Mouse (Mus musculus): ENCODE results near the gene Gm10181. TPM values are rescaled to one million over a fixed set of nuclear protein-coding genes. Genes with fewer than 3 reads are reported as not detected.

Gm10181 gene
- polyA plus RNA-seq, 1 experiment from 2014 or later, result not detected

- WGBS, result 63% methylated on average over 2 of the region's 2 CpGs
- Histone ChIP-seq H3K27ac (replicated peaks; ENCODE audit: low read depth, low read length) (no peak overlapping the region), H3K4me3 (ENCODE audit: low read depth, low read length) (no peak overlapping the region), H3K9ac (replicated peaks; ENCODE audit: low read length) (no peak overlapping the region), H3K36me3 (replicated peaks; ENCODE audit: control insufficient read depth, insufficient read depth, low read depth, low read length) (no peaks in the 10 kb centered on the region), H3K4me2 (ENCODE audit: low read depth, low read length) (no peak overlapping the region), H3K4me1 (ENCODE audit: control insufficient read depth, insufficient read depth, low read length) (no peaks in the 10 kb centered on the region), H3K27me3 (ENCODE audit: control insufficient read depth, insufficient read depth, low read length) (no peaks in the 10 kb centered on the region), H3K9me3 (replicated peaks; ENCODE audit: control insufficient read depth, low read length) (no peaks in the 10 kb centered on the region)
- no peak for DNase-seq (ENCODE audit: low spot score)
- no peak for ATAC-seq (replicated peaks; ENCODE audit: insufficient number of reproducible peaks, low FRiP score, low TSS enrichment, low read depth)
Observed at GRCm38 (mm10) chr9:25124048-25124447, 34.8 kb downstream of the Gm10181 start.

GRCm38 (mm10) chr9:25132253-25132652 is 43.0 kb downstream of the Gm10181 start:
- no peaks in the 10 kb centered on the region for H3K4me1 ChIP-seq (ENCODE audit: control insufficient read depth, insufficient read depth, low read length)
- no peak overlapping the region for H3K4me3 ChIP-seq (ENCODE audit: low read depth, low read length)
- DNase-seq (ENCODE audit: low spot score), result no peak
- H3K36me3 ChIP-seq (replicated peaks; ENCODE audit: control insufficient read depth, insufficient read depth, low read depth, low read length), result no peaks in the 10 kb centered on the region
- H3K27me3 ChIP-seq (ENCODE audit: control insufficient read depth, insufficient read depth, low read length), result no peaks in the 10 kb centered on the region
- no peak overlapping the region for H3K27ac ChIP-seq (replicated peaks; ENCODE audit: low read depth, low read length)
- ATAC-seq (replicated peaks; ENCODE audit: insufficient number of reproducible peaks, low FRiP score, low TSS enrichment, low read depth), result no peak
- H3K9me3 ChIP-seq (replicated peaks; ENCODE audit: control insufficient read depth, low read length), result no peaks in the 10 kb centered on the region
- no peak overlapping the region for H3K4me2 ChIP-seq (ENCODE audit: low read depth, low read length)
- H3K9ac ChIP-seq (replicated peaks; ENCODE audit: low read length), result no peak overlapping the region

GRCm38 (mm10) chr9:25132920-25133319 is 43.7 kb downstream of the Gm10181 start:
- 85% methylated on average over 4 of the region's 4 CpGs for WGBS
- Histone ChIP-seq H3K27ac (replicated peaks; ENCODE audit: low read depth, low read length) (no peak overlapping the region), H3K36me3 (replicated peaks; ENCODE audit: control insufficient read depth, insufficient read depth, low read depth, low read length) (no peaks in the 10 kb centered on the region), H3K27me3 (ENCODE audit: control insufficient read depth, insufficient read depth, low read length) (no peaks in the 10 kb centered on the region), H3K9ac (replicated peaks; ENCODE audit: low read length) (no peak overlapping the region), H3K4me1 (ENCODE audit: control insufficient read depth, insufficient read depth, low read length) (no peaks in the 10 kb centered on the region), H3K4me2 (ENCODE audit: low read depth, low read length) (no peak overlapping the region), H3K9me3 (replicated peaks; ENCODE audit: control insufficient read depth, low read length) (no peaks in the 10 kb centered on the region), H3K4me3 (ENCODE audit: low read depth, low read length) (no peak overlapping the region)
- ATAC-seq (replicated peaks; ENCODE audit: insufficient number of reproducible peaks, low FRiP score, low TSS enrichment, low read depth) (no peak), DNase-seq (ENCODE audit: low spot score) (no peak)

- H3K36me3 ChIP-seq (replicated peaks; ENCODE audit: control insufficient read depth, insufficient read depth, low read depth, low read length), result no peaks in the 10 kb centered on the region
- no peak overlapping the region for H3K4me2 ChIP-seq (ENCODE audit: low read depth, low read length)
- H3K27ac ChIP-seq (replicated peaks; ENCODE audit: low read depth, low read length), result no peak overlapping the region
- H3K4me1 ChIP-seq (ENCODE audit: control insufficient read depth, insufficient read depth, low read length), result no peaks in the 10 kb centered on the region
- H3K27me3 ChIP-seq (ENCODE audit: control insufficient read depth, insufficient read depth, low read length), result no peaks in the 10 kb centered on the region
- H3K9me3 ChIP-seq (replicated peaks; ENCODE audit: control insufficient read depth, low read length), result no peaks in the 10 kb centered on the region
- ATAC-seq (replicated peaks; ENCODE audit: insufficient number of reproducible peaks, low FRiP score, low TSS enrichment, low read depth) (no peak), DNase-seq (ENCODE audit: low spot score) (no peak)
- H3K4me3 ChIP-seq (ENCODE audit: low read depth, low read length), result no peak overlapping the region
- 87% methylated on average over 1 of the region's 1 CpGs for WGBS
- H3K9ac ChIP-seq (replicated peaks; ENCODE audit: low read length), result no peak overlapping the region
Observed at GRCm38 (mm10) chr9:25138900-25139299, 49.7 kb downstream of the Gm10181 start.

Other genes starting within 250 kb of the Gm10181 start
- 27.5 and 28.1 TPM in 2 replicates for gene Herpud2, start 62.4 kb downstream of the Gm10181 start, polyA plus RNA-seq (2014; fragmentation: Nextera tagmentation; extraction: Ambion mirVana)
- gene Sept7, start 163.0 kb downstream of the Gm10181 start, polyA plus RNA-seq (2014; fragmentation: Nextera tagmentation; extraction: Ambion mirVana), result 339 and 390 TPM in 2 replicates